23 mouse cellular contexts compared by ENCODE assay signal in genomic region chr10:80365736-80366135, GRCm38 (mm10). TPM values are rescaled to one million over a fixed set of nuclear protein-coding genes. Genes with fewer than 3 reads are reported as not detected.
DNase-seq lines count a peak whose midpoint lies in the region; ATAC-seq and TF ChIP-seq lines count a peak whose summit lies in the region.
"Had no signal": no experiment of that assay in that cellular context is flagged by ENCODE, and none has a peak within 500 bp of the region (broad histone marks: within the 10 kb centered on the region; RNA-seq: fewer than 3 reads in every experiment).

No protein-coding gene starts in this region.

- peak; percentile 83 for DNase-seq in 3T3-L1 (ENCODE audit: low read depth, low spot score)
- peak; percentile 75 for DNase-seq in NIH3T3 (ENCODE audit: low read depth)
- DNase-seq in liver: no peak
- DNase-seq in midbrain, embryonic 11.5 days (ENCODE audit: low spot score, missing footprints): no peak
- DNase-seq in kidney, postnatal 10 days: no peak
- DNase-seq: adrenal gland, adult 2 months; adrenal gland, adult 8-10 months; adrenal gland, postnatal 10 days; adrenal gland, postnatal 14 days; adrenal gland, postnatal 25 days; adrenal gland, postnatal 36 days; B cell, adult 2 months; cerebellum, adult 11 months; cerebellum, adult 11-12 months; cerebellum, adult 18-20 months; cerebellum, adult 2 months; cerebellum, adult 8-10 months had no signal

- no peak overlapping the region for H3K27ac ChIP-seq in midbrain, embryonic 11.5 days (ENCODE audit: low read depth, low read length)

- peak overlapping the region; percentile 13 for H3K4me2 ChIP-seq in myocyte (ENCODE audit: low read depth)
- H3K4me2 ChIP-seq in midbrain, embryonic 11.5 days: no peak overlapping the region

- ATAC-seq in midbrain, embryonic 11.5 days (ENCODE audit: low FRiP score): no peak
- ATAC-seq: activated CD4-positive, CD25-positive, alpha-beta regulatory T cell, adult 4 months; CD4-positive, CD25-positive, alpha-beta regulatory T cell, adult 4 months; Patski had no signal

- peaks cover 13% of the 10 kb centered on the region for H3K27me3 ChIP-seq in myocyte (ENCODE audit: control insufficient read depth, insufficient read depth, insufficient read length)
- H3K27me3 ChIP-seq in midbrain, embryonic 11.5 days (ENCODE audit: control insufficient read depth, insufficient read depth, low read length): no peaks in the 10 kb centered on the region; the same call in 1 of the 2 replicates

- H3ac ChIP-seq in myocyte (ENCODE audit: control insufficient read depth, insufficient read length): no peak overlapping the region

- TF ChIP-seq POLR2A in myocyte (IDR thresholded peaks at IDR 0.05; ENCODE audit: insufficient read length, low read depth): no peak

- no peak overlapping the region for H3K4me3 ChIP-seq in myocyte
- H3K4me3 ChIP-seq in midbrain, embryonic 11.5 days (ENCODE audit: low read depth, low read length): no peak overlapping the region

- H3K4me1 ChIP-seq in midbrain, embryonic 11.5 days (ENCODE audit: control insufficient read depth, insufficient read depth, low read length): no peaks in the 10 kb centered on the region

- H3K79me2 ChIP-seq in myocyte (ENCODE audit: control insufficient read depth, insufficient read depth): no peaks in the 10 kb centered on the region

- WGBS in midbrain, embryonic 11.5 days: 76% methylated on average over 6 of the region's 6 CpGs

- H3K9ac ChIP-seq in midbrain, embryonic 11.5 days (ENCODE audit: low read length): no peak overlapping the region

- H3K9me3 ChIP-seq in midbrain, embryonic 11.5 days (ENCODE audit: control insufficient read depth, low read length): no peaks in the 10 kb centered on the region

- no peaks in the 10 kb centered on the region for H3K36me3 ChIP-seq in myocyte (ENCODE audit: control insufficient read depth, insufficient read depth)
- H3K36me3 ChIP-seq in midbrain, embryonic 11.5 days (ENCODE audit: control insufficient read depth, insufficient read depth, low read length): no peaks in the 10 kb centered on the region
- H3K36me3 ChIP-seq: G1E had no signal

TF ChIP-seq in myocyte, 11 proteins besides CTCF, POLR2A, EP300 and RAD21:
- TF ChIP-seq TCF12 (IDR thresholded peaks at IDR 0.05; ENCODE audit: insufficient read depth, poor library complexity, severe bottlenecking) (no peak), SRF (IDR thresholded peaks at IDR 0.05; ENCODE audit: control insufficient read depth, insufficient read length, low read depth) (no peak), USF1 (IDR thresholded peaks at IDR 0.05; ENCODE audit: low read depth) (no peak), CEBPB (IDR thresholded peaks at IDR 0.05; ENCODE audit: insufficient read depth, poor library complexity, severe bottlenecking) (no peak), MYOD1 (IDR thresholded peaks at IDR 0.05; ENCODE audit: control insufficient read depth in 1 of 3, insufficient read length in 2 of 3, low read depth in 2 of 3) (no peak), TCF3 (IDR thresholded peaks at IDR 0.05; ENCODE audit: insufficient read length, low read depth) (no peak), E2F4 (IDR thresholded peaks at IDR 0.05; ENCODE audit: insufficient read depth) (no peak), REST (IDR thresholded peaks at IDR 0.05; ENCODE audit: insufficient read depth, insufficient read length) (no peak), MYOG (IDR thresholded peaks at IDR 0.05; ENCODE audit: control insufficient read depth in 1 of 3, insufficient read depth in 1 of 3, insufficient read length in 2 of 3, low read depth in 2 of 3) (no peak), POLR2AphosphoS2 (IDR thresholded peaks at IDR 0.05; ENCODE audit: insufficient read length, low read depth) (no peak), MAX (IDR thresholded peaks at IDR 0.05; ENCODE audit: low read depth) (no peak)
TF ChIP-seq in myocyte: peak in this region for 0.

RNA-seq across cellular contexts. Expression of gene Plk5, which starts 9.5 kb away (rescaled TPM):
- 0.05 TPM for polyA plus RNA-seq in myocyte (2012; fragmentation: generic; extraction: Trizol)
- 0.05 and 0.22 TPM in 2 replicates for polyA plus RNA-seq in midbrain, embryonic 11.5 days (2014; fragmentation: Nextera tagmentation; extraction: Ambion mirVana)
- polyA plus RNA-seq: activated CD4-positive, CD25-positive, alpha-beta regulatory T cell, adult 4 months; C2C12; CD4-positive, CD25-positive, alpha-beta regulatory T cell, adult 4 months; G1E had no signal

RNA-seq across cellular contexts. Expression of gene Adamtsl5, which starts 17.5 kb away (rescaled TPM):
- polyA plus RNA-seq in myocyte (2012; fragmentation: generic; extraction: Trizol): 57.8 TPM
- polyA plus RNA-seq in midbrain, embryonic 11.5 days (2014; fragmentation: Nextera tagmentation; extraction: Ambion mirVana): 0.11 and 0.31 TPM in 2 replicates
- polyA plus RNA-seq: activated CD4-positive, CD25-positive, alpha-beta regulatory T cell, adult 4 months; CD4-positive, CD25-positive, alpha-beta regulatory T cell, adult 4 months had no signal

RNA-seq across cellular contexts. Expression of gene Mex3d, which starts 21.7 kb away (rescaled TPM):
- 29.6 TPM for polyA plus RNA-seq in myocyte (2012; fragmentation: generic; extraction: Trizol)
- polyA plus RNA-seq in midbrain, embryonic 11.5 days (2014; fragmentation: Nextera tagmentation; extraction: Ambion mirVana): 11.8 and 12.4 TPM in 2 replicates

RNA-seq across cellular contexts. Expression of gene Mbd3, which starts 33.6 kb away (rescaled TPM):
- polyA plus RNA-seq in myocyte (2012; fragmentation: generic; extraction: Trizol): 190 TPM
- 222 and 252 TPM in 2 replicates for polyA plus RNA-seq in midbrain, embryonic 11.5 days (2014; fragmentation: Nextera tagmentation; extraction: Ambion mirVana)

RNA-seq across cellular contexts. Expression of gene Reep6, which starts 36.0 kb away (rescaled TPM):
- 25.7 TPM for polyA plus RNA-seq in myocyte (2012; fragmentation: generic; extraction: Trizol)
- polyA plus RNA-seq in midbrain, embryonic 11.5 days (2014; fragmentation: Nextera tagmentation; extraction: Ambion mirVana): 4.0 and 4.5 TPM in 2 replicates
- polyA plus RNA-seq: activated CD4-positive, CD25-positive, alpha-beta regulatory T cell, adult 4 months had no signal

Comparison
In these comparisons a context has a peak if more than half of its experiments do, and no peak if none do; other contexts are left out.
1. DNase-seq: peak in 3T3-L1 (single experiment) and NIH3T3 (single experiment); none in liver (single experiment), midbrain, embryonic 11.5 days (single experiment) and kidney, postnatal 10 days (single experiment).
2. RNA of gene Adamtsl5, which starts 17.5 kb away (polyA plus RNA-seq): 57.8 TPM in myocyte (single experiment); 0.11 to 0.31 TPM in midbrain, embryonic 11.5 days; every median in the first group is over 10 times any median in the second.